Mouse (Mus musculus): ENCODE results near the gene Arhgef33.

- no peak for TF ChIP-seq CTCF (IDR thresholded peaks at IDR 0.05; ENCODE audit: control insufficient read depth, insufficient read depth, insufficient read length)
- TF ChIP-seq MYOD1 (IDR thresholded peaks at IDR 0.05; ENCODE audit: control insufficient read depth, insufficient read length, low read depth) = no peak
- no peak for TF ChIP-seq CEBPB (IDR thresholded peaks at IDR 0.05; ENCODE audit: low read depth)
Measured at GRCm38 (mm10) chr17:80446470-80446869, 139.3 kb downstream of the Arhgef33 start.

All from C2C12 (cell line).